In the genomic region with DNA sequence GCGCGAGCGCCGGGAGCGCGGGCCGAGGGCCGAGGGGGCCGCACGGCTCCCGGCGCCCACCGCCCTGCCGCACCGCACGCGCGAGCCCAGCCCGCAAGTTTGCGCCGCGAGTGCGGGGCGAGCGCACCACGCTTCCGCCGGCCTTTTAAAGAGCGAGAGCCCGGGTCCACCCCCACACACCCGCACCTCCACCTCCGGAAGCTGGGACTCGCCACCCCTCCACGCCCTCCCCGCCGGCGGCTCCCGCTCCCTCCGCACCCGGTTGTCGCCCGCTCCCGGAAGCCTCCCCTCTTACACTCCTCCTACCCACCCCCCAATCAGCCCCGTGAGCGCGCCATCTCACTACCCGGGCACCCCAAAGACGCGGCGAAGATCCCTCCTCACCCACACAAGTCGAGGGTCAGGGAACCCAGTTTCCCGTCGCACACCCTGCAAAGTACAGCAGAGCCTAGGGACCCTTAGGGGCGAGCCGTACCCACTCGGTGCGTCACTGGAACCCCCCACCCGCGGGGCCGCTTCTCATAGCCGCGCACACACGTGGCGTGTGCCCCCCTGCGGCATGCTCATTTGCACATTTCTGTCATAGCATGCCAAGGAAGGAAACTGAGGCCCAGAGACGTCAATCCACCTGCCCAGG, we compare ENCODE assay signal across 8 mouse cellular contexts. TPM values are rescaled to one million over a fixed set of nuclear protein-coding genes. Genes with fewer than 3 reads are reported as not detected.
DNase-seq lines count a peak whose midpoint lies in the region; ATAC-seq and TF ChIP-seq lines count a peak whose summit lies in the region.

No protein-coding gene starts in this region.

- H3K4me1 ChIP-seq in cerebellum, adult 2 months (ENCODE audit: control insufficient read depth, insufficient read depth, low read length), result peaks cover 19% of the 10 kb centered on the region
- H3K4me1 ChIP-seq in forebrain, postnatal 0 days (ENCODE audit: insufficient read depth), result no peaks in the 10 kb centered on the region
- H3K4me1 ChIP-seq in midbrain, embryonic 12.5 days, result peaks cover 61% of the 10 kb centered on the region

- under 1% methylated on average over 64 of the region's 66 CpGs for WGBS in cerebellum, adult 2 months
- WGBS in forebrain, postnatal 0 days, result under 1% methylated on average over 32 of the region's 66 CpGs
- WGBS in midbrain, embryonic 12.5 days, result 1% methylated on average over 46 of the region's 66 CpGs

- no peak for TF ChIP-seq CTCF in cerebellum, adult 2 months (IDR thresholded peaks at IDR 0.05; ENCODE audit: borderline replicate concordance, insufficient read depth, low read depth, low read length)
- TF ChIP-seq CTCF in forebrain, postnatal 0 days (IDR thresholded peaks at IDR 0.05; ENCODE audit: low read depth), result no peak

- peak overlapping the region; percentile 81 for H3K4me3 ChIP-seq in cerebellum, adult 2 months (replicated peaks; ENCODE audit: insufficient read depth, low read depth, low read length)
- H3K4me3 ChIP-seq in forebrain, postnatal 0 days (ENCODE audit: low read depth, low read length), result peak overlapping the region; percentile 62
- H3K4me3 ChIP-seq in midbrain, embryonic 12.5 days, result peak overlapping the region; percentile 70

- peak; percentile 97 for TF ChIP-seq POLR2A in cerebellum, adult 2 months (IDR thresholded peaks at IDR 0.05; ENCODE audit: borderline replicate concordance, insufficient read depth, low read length)

- no peaks in the 10 kb centered on the region for H3K9me3 ChIP-seq in forebrain, postnatal 0 days (ENCODE audit: low read length)
- H3K9me3 ChIP-seq in midbrain, embryonic 12.5 days, result no peaks in the 10 kb centered on the region

- H3K36me3 ChIP-seq in forebrain, postnatal 0 days (ENCODE audit: insufficient read depth), result no peaks in the 10 kb centered on the region
- no peaks in the 10 kb centered on the region for H3K36me3 ChIP-seq in midbrain, embryonic 12.5 days

- peak overlapping the region; percentile 60 for H3K9ac ChIP-seq in forebrain, postnatal 0 days
- peak overlapping the region; percentile 85 for H3K9ac ChIP-seq in midbrain, embryonic 12.5 days (replicated peaks)

- peak overlapping the region; percentile 98 for H3K27ac ChIP-seq in cerebellum, adult 2 months (ENCODE audit: insufficient read depth, low read length)
- H3K27ac ChIP-seq in forebrain, postnatal 0 days (ENCODE audit: low read depth, low read length), result no peak overlapping the region
- peak overlapping the region; percentile 75 for H3K27ac ChIP-seq in midbrain, embryonic 12.5 days (replicated peaks)

- intact Hi-C loops in left cerebral cortex, postnatal 36 days (cut with DNase I), result loop anchor here (2.0 to 5.0 kb wide), 2 partner anchors 151 to 311 kb away; no protein-coding TSS in a partner anchor
- intact Hi-C loops in left cerebral cortex, postnatal 14 days (cut with DNase I), result loop anchor here (5.0 kb wide), 1 partner anchor 321 kb away; no protein-coding TSS in a partner anchor

- ATAC-seq in forebrain, postnatal 0 days, result peak; percentile 54; the same call in 1 of the 2 replicates
- no peak for ATAC-seq in midbrain, embryonic 12.5 days (ENCODE audit: low FRiP score, low read depth)

- peak; percentile 28 to 46 for DNase-seq in left cerebral cortex, postnatal 36 days (ENCODE audit: low spot score in 2 of 2)
- no peak for DNase-seq in left cerebral cortex, adult 8-10 months (ENCODE audit: low spot score in 2 of 2)
- DNase-seq in cerebellum, adult 2 months, result peak; percentile 87 to 88
- DNase-seq in forebrain, postnatal 0 days, result peak; percentile 38
- DNase-seq in layer of hippocampus, postnatal 10 days (ENCODE audit: low spot score in 2 of 2), result no peak
- DNase-seq in adrenal gland, postnatal 14 days, result no peak
- no peak for DNase-seq in left cerebral cortex, postnatal 14 days (ENCODE audit: low spot score in 2 of 2)

- H3K4me2 ChIP-seq in forebrain, postnatal 0 days (ENCODE audit: low read depth), result peak overlapping the region; percentile 98
- H3K4me2 ChIP-seq in midbrain, embryonic 12.5 days (replicated peaks), result peak overlapping the region; percentile 98

- H3K27me3 ChIP-seq in cerebellum, adult 2 months (ENCODE audit: control insufficient read depth, insufficient read depth, low read length), result no peaks in the 10 kb centered on the region
- peaks cover 24% of the 10 kb centered on the region for H3K27me3 ChIP-seq in forebrain, postnatal 0 days (ENCODE audit: insufficient read depth, low read length)
- peaks cover 91% of the 10 kb centered on the region for H3K27me3 ChIP-seq in midbrain, embryonic 12.5 days

RNA-seq across cellular contexts. Expression of gene Grm4, which starts 7.8 kb away (rescaled TPM):
- 10 to 100 TPM; 23.0 to 27.0 TPM for total RNA-seq in left cerebral cortex, postnatal 36 days (2021)
- total RNA-seq in left cerebral cortex, adult 8-10 months (2022), result 10 to 100 TPM; 28.5 to 39.0 (median 32.3) TPM
- 310 and 403 TPM in 2 replicates for polyA plus RNA-seq in cerebellum, adult 2 months (2012; rRNA removed)
- 13.1 and 14.5 TPM in 2 replicates for total RNA-seq in forebrain, postnatal 0 days (2014; rRNA removed)
- polyA plus RNA-seq in forebrain, postnatal 0 days (2015; fragmentation: Nextera tagmentation; extraction: Ambion mirVana), result 3.2 and 5.5 TPM in 2 replicates
- 4.2 and 5.7 TPM in 2 replicates for polyA plus RNA-seq in midbrain, embryonic 12.5 days (2016; fragmentation: Nextera tagmentation; extraction: Ambion mirVana)
- 10 to 100 TPM; 12.2 to 16.1 TPM for total RNA-seq in layer of hippocampus, postnatal 10 days (2021)
- 3.9 and 4.5 TPM in 2 replicates for total RNA-seq in adrenal gland, postnatal 14 days (2021)
- total RNA-seq in left cerebral cortex, postnatal 14 days (2021), result 10 to 100 TPM; 24.1 to 25.6 TPM

RNA-seq across cellular contexts. Expression of gene Hmga1, which starts 42.9 kb away (rescaled TPM):
- 10 to 100 TPM; 55.3 to 58.7 TPM for total RNA-seq in left cerebral cortex, postnatal 36 days (2021)
- total RNA-seq in left cerebral cortex, adult 8-10 months (2022), result 10 to 100 TPM; 43.7 to 50.0 (median 47.5) TPM
- 124 and 133 TPM in 2 replicates for polyA plus RNA-seq in cerebellum, adult 2 months (2012; rRNA removed)
- total RNA-seq in forebrain, postnatal 0 days (2014; rRNA removed), result 84.7 and 99.1 TPM in 2 replicates
- 122 and 123 TPM in 2 replicates for polyA plus RNA-seq in forebrain, postnatal 0 days (2015; fragmentation: Nextera tagmentation; extraction: Ambion mirVana)
- 213 and 215 TPM in 2 replicates for polyA plus RNA-seq in midbrain, embryonic 12.5 days (2016; fragmentation: Nextera tagmentation; extraction: Ambion mirVana)
- 10 to 100 TPM; 35.1 to 35.6 TPM for total RNA-seq in layer of hippocampus, postnatal 10 days (2021)
- 17.4 and 27.0 TPM in 2 replicates for total RNA-seq in adrenal gland, postnatal 14 days (2021)
- 10 to 100 TPM; 40.0 to 47.9 TPM for total RNA-seq in left cerebral cortex, postnatal 14 days (2021)

RNA-seq across cellular contexts. Expression of gene AI413582, which starts 52.2 kb away (rescaled TPM):
- 10 to 100 TPM; 85.5 to 94.2 TPM for total RNA-seq in left cerebral cortex, postnatal 36 days (2021)
- 10 to 100 TPM; 61.5 to 87.6 (median 74.4) TPM for total RNA-seq in left cerebral cortex, adult 8-10 months (2022)
- polyA plus RNA-seq in cerebellum, adult 2 months (2012; rRNA removed), result 98.9 and 104 TPM in 2 replicates
- 35.0 and 70.3 TPM in 2 replicates for total RNA-seq in forebrain, postnatal 0 days (2014; rRNA removed)
- 85.2 and 92.8 TPM in 2 replicates for polyA plus RNA-seq in forebrain, postnatal 0 days (2015; fragmentation: Nextera tagmentation; extraction: Ambion mirVana)
- polyA plus RNA-seq in midbrain, embryonic 12.5 days (2016; fragmentation: Nextera tagmentation; extraction: Ambion mirVana), result 18.9 and 20.7 TPM in 2 replicates
- total RNA-seq in layer of hippocampus, postnatal 10 days (2021), result 10 to 100 TPM; 61.4 to 72.2 TPM
- total RNA-seq in adrenal gland, postnatal 14 days (2021), result 10.9 and 19.7 TPM in 2 replicates
- 10 to 100 TPM; 92.2 to 97.5 TPM for total RNA-seq in left cerebral cortex, postnatal 14 days (2021)

Comparison
In these comparisons a context has a peak if more than half of its experiments do, and no peak if none do; other contexts are left out.
1. DNase-seq: peak in left cerebral cortex, postnatal 36 days (2 of 2), cerebellum, adult 2 months (2 of 2) and forebrain, postnatal 0 days (single experiment); none in left cerebral cortex, adult 8-10 months (0 of 2), layer of hippocampus, postnatal 10 days (0 of 2), adrenal gland, postnatal 14 days (single experiment) and left cerebral cortex, postnatal 14 days (0 of 2).
2. Peak in every context shown above with its lines, with median percentiles within 50 percentile points of each other: H3K4me3 ChIP-seq.